Mouse (Mus musculus): ENCODE measurements around the gene Rab37. TPM values are rescaled to one million over a fixed set of nuclear protein-coding genes. Genes with fewer than 3 reads are reported as not detected.

The Rab37 gene
- polyA plus RNA-seq, 1 experiment from 2014 or later, result 3.7 TPM

GRCm38 (mm10) chr11:115081373-115081772 lies 9.9 kb upstream of the Rab37 start:
- Histone ChIP-seq H3K9ac (ENCODE audit: low read length) (no peak overlapping the region), H3K4me3 (ENCODE audit: low read length) (no peak overlapping the region), H3K4me1 (ENCODE audit: control insufficient read depth, insufficient read depth, low read length) (no peaks in the 10 kb centered on the region), H3K9me3 (replicated peaks; ENCODE audit: control insufficient read depth, low read length) (no peaks in the 10 kb centered on the region; the same call in 1 of the 2 replicates), H3K27me3 (ENCODE audit: control insufficient read depth, insufficient read depth, low read length) (peaks cover 18% of the 10 kb centered on the region), H3K27ac (ENCODE audit: low read length) (no peak overlapping the region), H3K36me3 (ENCODE audit: control insufficient read depth, insufficient read depth) (no peaks in the 10 kb centered on the region), H3K4me2 (ENCODE audit: low read depth, low read length) (no peak overlapping the region)
- no peak for ATAC-seq (replicated peaks; ENCODE audit: extremely low read depth, insufficient read depth, low FRiP score)
- 60% methylated on average over 3 of the region's 3 CpGs for WGBS

- no peak overlapping the region for H3K9ac ChIP-seq (ENCODE audit: low read length)
- peaks cover 18% of the 10 kb centered on the region for H3K27me3 ChIP-seq (ENCODE audit: control insufficient read depth, insufficient read depth, low read length)
- no peaks in the 10 kb centered on the region for H3K4me1 ChIP-seq (ENCODE audit: control insufficient read depth, insufficient read depth, low read length)
- H3K4me3 ChIP-seq (ENCODE audit: low read length), result no peak overlapping the region
- H3K4me2 ChIP-seq (ENCODE audit: low read depth, low read length), result no peak overlapping the region
- no peak overlapping the region for H3K27ac ChIP-seq (ENCODE audit: low read length)
- 61% methylated on average over 6 of the region's 6 CpGs for WGBS
- ATAC-seq (replicated peaks; ENCODE audit: extremely low read depth, insufficient read depth, low FRiP score), result no peak
- no peaks in the 10 kb centered on the region for H3K36me3 ChIP-seq (ENCODE audit: control insufficient read depth, insufficient read depth)
- no peaks in the 10 kb centered on the region; the same call in 1 of the 2 replicates for H3K9me3 ChIP-seq (replicated peaks; ENCODE audit: control insufficient read depth, low read length)
These were observed 9.0 kb upstream of the Rab37 start for GRCm38 (mm10) chr11:115082196-115082595.

- Histone ChIP-seq H3K4me2 (ENCODE audit: low read depth, low read length) (no peak overlapping the region), H3K27ac (ENCODE audit: low read length) (no peak overlapping the region), H3K27me3 (ENCODE audit: control insufficient read depth, insufficient read depth, low read length) (peaks cover 18% of the 10 kb centered on the region), H3K9me3 (replicated peaks; ENCODE audit: control insufficient read depth, low read length) (no peaks in the 10 kb centered on the region; the same call in 1 of the 2 replicates), H3K36me3 (ENCODE audit: control insufficient read depth, insufficient read depth) (no peaks in the 10 kb centered on the region), H3K9ac (ENCODE audit: low read length) (no peak overlapping the region), H3K4me1 (ENCODE audit: control insufficient read depth, insufficient read depth, low read length) (no peaks in the 10 kb centered on the region), H3K4me3 (ENCODE audit: low read length) (no peak overlapping the region)
- no peak for ATAC-seq (replicated peaks; ENCODE audit: extremely low read depth, insufficient read depth, low FRiP score)
- whole genome bisulfite sequencing, result 35% methylated on average over 18 of the region's 18 CpGs
These were observed 7.7 kb upstream of the Rab37 start for GRCm38 (mm10) chr11:115083376-115084139.

- H3K4me3 ChIP-seq (ENCODE audit: low read length), result no peak overlapping the region
- H3K27ac ChIP-seq (ENCODE audit: low read length), result no peak overlapping the region
- H3K27me3 ChIP-seq (ENCODE audit: control insufficient read depth, insufficient read depth, low read length), result peaks cover 18% of the 10 kb centered on the region
- no peak for ATAC-seq (replicated peaks; ENCODE audit: extremely low read depth, insufficient read depth, low FRiP score)
- H3K4me2 ChIP-seq (ENCODE audit: low read depth, low read length), result no peak overlapping the region
- no peak overlapping the region for H3K9ac ChIP-seq (ENCODE audit: low read length)
- no peaks in the 10 kb centered on the region for H3K4me1 ChIP-seq (ENCODE audit: control insufficient read depth, insufficient read depth, low read length)
- no peaks in the 10 kb centered on the region; the same call in 1 of the 2 replicates for H3K9me3 ChIP-seq (replicated peaks; ENCODE audit: control insufficient read depth, low read length)
- H3K36me3 ChIP-seq (ENCODE audit: control insufficient read depth, insufficient read depth), result no peaks in the 10 kb centered on the region
- WGBS, result 45% methylated on average over 12 of the region's 12 CpGs
These were observed 6.6 kb upstream of the Rab37 start for GRCm38 (mm10) chr11:115084595-115084994.

- peaks cover 18% of the 10 kb centered on the region for H3K27me3 ChIP-seq (ENCODE audit: control insufficient read depth, insufficient read depth, low read length)
- H3K4me2 ChIP-seq (ENCODE audit: low read depth, low read length), result no peak overlapping the region
- H3K9me3 ChIP-seq (replicated peaks; ENCODE audit: control insufficient read depth, low read length), result peaks cover 3% of the 10 kb centered on the region; the same call in 1 of the 2 replicates
- H3K4me1 ChIP-seq (ENCODE audit: control insufficient read depth, insufficient read depth, low read length), result no peaks in the 10 kb centered on the region
- WGBS, result 70% methylated on average over 8 of the region's 8 CpGs
- no peak for ATAC-seq (replicated peaks; ENCODE audit: extremely low read depth, insufficient read depth, low FRiP score)
- H3K36me3 ChIP-seq (ENCODE audit: control insufficient read depth, insufficient read depth), result no peaks in the 10 kb centered on the region
- no peak overlapping the region for H3K4me3 ChIP-seq (ENCODE audit: low read length)
- H3K27ac ChIP-seq (ENCODE audit: low read length), result no peak overlapping the region
- H3K9ac ChIP-seq (ENCODE audit: low read length), result no peak overlapping the region
These were observed 6.2 kb upstream of the Rab37 start for GRCm38 (mm10) chr11:115085064-115085463.

- WGBS, result 58% methylated on average over 7 of the region's 7 CpGs
- Histone ChIP-seq H3K4me2 (ENCODE audit: low read depth, low read length) (no peak overlapping the region), H3K4me1 (ENCODE audit: control insufficient read depth, insufficient read depth, low read length) (no peaks in the 10 kb centered on the region), H3K9me3 (replicated peaks; ENCODE audit: control insufficient read depth, low read length) (peaks cover 4% of the 10 kb centered on the region; the same call in 1 of the 2 replicates), H3K36me3 (ENCODE audit: control insufficient read depth, insufficient read depth) (no peaks in the 10 kb centered on the region), H3K9ac (ENCODE audit: low read length) (no peak overlapping the region), H3K27ac (ENCODE audit: low read length) (no peak overlapping the region), H3K27me3 (ENCODE audit: control insufficient read depth, insufficient read depth, low read length) (peaks cover 23% of the 10 kb centered on the region), H3K4me3 (ENCODE audit: low read length) (no peak overlapping the region)
- ATAC-seq (replicated peaks; ENCODE audit: extremely low read depth, insufficient read depth, low FRiP score), result no peak
These were observed 5.0 kb upstream of the Rab37 start for GRCm38 (mm10) chr11:115086213-115086612.

GRCm38 (mm10) chr11:115089853-115090252 lies 1.4 kb upstream of the Rab37 start:
- peaks cover 19% of the 10 kb centered on the region for H3K27me3 ChIP-seq (ENCODE audit: control insufficient read depth, insufficient read depth, low read length)
- no peak overlapping the region for H3K27ac ChIP-seq (ENCODE audit: low read length)
- no peaks in the 10 kb centered on the region for H3K4me1 ChIP-seq (ENCODE audit: control insufficient read depth, insufficient read depth, low read length)
- 63% methylated on average over 6 of the region's 6 CpGs for WGBS
- H3K9ac ChIP-seq (ENCODE audit: low read length), result no peak overlapping the region
- no peaks in the 10 kb centered on the region for H3K36me3 ChIP-seq (ENCODE audit: control insufficient read depth, insufficient read depth)
- H3K9me3 ChIP-seq (replicated peaks; ENCODE audit: control insufficient read depth, low read length), result peaks cover 9% of the 10 kb centered on the region; the same call in 1 of the 2 replicates
- H3K4me2 ChIP-seq (ENCODE audit: low read depth, low read length), result no peak overlapping the region
- H3K4me3 ChIP-seq (ENCODE audit: low read length), result no peak overlapping the region
- ATAC-seq (replicated peaks; ENCODE audit: extremely low read depth, insufficient read depth, low FRiP score), result no peak

GRCm38 (mm10) chr11:115092140-115092539 lies 909 bp downstream of the Rab37 start:
- H3K27me3 ChIP-seq (ENCODE audit: control insufficient read depth, insufficient read depth, low read length), result peaks cover 15% of the 10 kb centered on the region
- H3K36me3 ChIP-seq (ENCODE audit: control insufficient read depth, insufficient read depth), result no peaks in the 10 kb centered on the region
- H3K9ac ChIP-seq (ENCODE audit: low read length), result no peak overlapping the region
- no peak overlapping the region for H3K4me2 ChIP-seq (ENCODE audit: low read depth, low read length)
- no peaks in the 10 kb centered on the region for H3K4me1 ChIP-seq (ENCODE audit: control insufficient read depth, insufficient read depth, low read length)
- H3K9me3 ChIP-seq (replicated peaks; ENCODE audit: control insufficient read depth, low read length), result peaks cover 9% of the 10 kb centered on the region; the same call in 1 of the 2 replicates
- H3K4me3 ChIP-seq (ENCODE audit: low read length), result no peak overlapping the region
- no peak for ATAC-seq (replicated peaks; ENCODE audit: extremely low read depth, insufficient read depth, low FRiP score)
- WGBS, result 21% methylated on average over 4 of the region's 4 CpGs
- no peak overlapping the region for H3K27ac ChIP-seq (ENCODE audit: low read length)

GRCm38 (mm10) chr11:115098203-115098932 lies 7.1 kb downstream of the Rab37 start:
- H3K4me3 ChIP-seq (ENCODE audit: low read length), result no peak overlapping the region
- no peaks in the 10 kb centered on the region for H3K27me3 ChIP-seq (ENCODE audit: control insufficient read depth, insufficient read depth, low read length)
- no peak overlapping the region for H3K4me2 ChIP-seq (ENCODE audit: low read depth, low read length)
- H3K9ac ChIP-seq (ENCODE audit: low read length), result no peak overlapping the region
- 44% methylated on average over 10 of the region's 10 CpGs for WGBS
- H3K27ac ChIP-seq (ENCODE audit: low read length), result no peak overlapping the region
- peaks cover 2% of the 10 kb centered on the region; the same call in 1 of the 2 replicates for H3K9me3 ChIP-seq (replicated peaks; ENCODE audit: control insufficient read depth, low read length)
- no peak for ATAC-seq (replicated peaks; ENCODE audit: extremely low read depth, insufficient read depth, low FRiP score)
- no peaks in the 10 kb centered on the region for H3K36me3 ChIP-seq (ENCODE audit: control insufficient read depth, insufficient read depth)
- H3K4me1 ChIP-seq (ENCODE audit: control insufficient read depth, insufficient read depth, low read length), result no peaks in the 10 kb centered on the region

Data from heart, embryonic 16.5 days (tissue).